Mouse (Mus musculus): ENCODE data around the gene Pithd1. TPM values are rescaled to one million over a fixed set of nuclear protein-coding genes. Genes with fewer than 3 reads are reported as not detected.

Pithd1 gene
- polyA plus RNA-seq, 1 experiment from 2014 or later, result 39.6 TPM

- under 1% methylated on average over 23 of the region's 35 CpGs for WGBS
- DNase-seq (ENCODE audit: low spot score), result peak; percentile 25
- no peaks in the 10 kb centered on the region for H3K9me3 ChIP-seq (ENCODE audit: low read length)
- ATAC-seq, result peak; percentile 24
- TF ChIP-seq EP300 (IDR thresholded peaks at IDR 0.05) (no peak), CTCF (IDR thresholded peaks at IDR 0.05) (no peak; the same call in 1 of the 2 replicates)
- peak overlapping the region; percentile 54 for H3K27ac ChIP-seq (ENCODE audit: low read length)
- peak overlapping the region; percentile 69 for H3K9ac ChIP-seq (replicated peaks; ENCODE audit: low read depth)
- no peaks in the 10 kb centered on the region for H3K27me3 ChIP-seq (replicated peaks; ENCODE audit: insufficient read depth, low read length)
- H3K4me3 ChIP-seq (ENCODE audit: low read depth, low read length), result peak overlapping the region; percentile 92
- H3K4me2 ChIP-seq (replicated peaks; ENCODE audit: low read depth, low read length), result peak overlapping the region; percentile 95
- H3K4me1 ChIP-seq (ENCODE audit: insufficient read depth, low read depth, low read length), result peaks cover 4% of the 10 kb centered on the region; the same call in 1 of the 2 replicates
- peaks cover 16% of the 10 kb centered on the region; the same call in 1 of the 2 replicates for H3K36me3 ChIP-seq (ENCODE audit: insufficient read depth, low read length)
These were observed 15.1 kb downstream of the Pithd1 start for GRCm38 (mm10) chr4:135971805-135972555.

GRCm38 (mm10) chr4:135970585-135970984 lies 16.5 kb downstream of the Pithd1 start:
- peaks cover 16% of the 10 kb centered on the region; the same call in 1 of the 2 replicates for H3K36me3 ChIP-seq (ENCODE audit: insufficient read depth, low read length)
- WGBS, result 82% methylated on average over 11 of the region's 11 CpGs

GRCm38 (mm10) chr4:135969070-135969750 lies 17.9 kb downstream of the Pithd1 start:
- H3K9ac ChIP-seq (replicated peaks; ENCODE audit: low read depth), result no peak overlapping the region
- no peaks in the 10 kb centered on the region for H3K9me3 ChIP-seq (ENCODE audit: low read length)
- peaks cover 4% of the 10 kb centered on the region; the same call in 1 of the 2 replicates for H3K4me1 ChIP-seq (ENCODE audit: insufficient read depth, low read depth, low read length)
- 84% methylated on average over 13 of the region's 13 CpGs for WGBS
- DNase-seq (ENCODE audit: low spot score), result no peak
- H3K27me3 ChIP-seq (replicated peaks; ENCODE audit: insufficient read depth, low read length), result no peaks in the 10 kb centered on the region
- no peak overlapping the region for H3K4me2 ChIP-seq (replicated peaks; ENCODE audit: low read depth, low read length)
- no peak overlapping the region for H3K4me3 ChIP-seq (ENCODE audit: low read depth, low read length)
- peaks cover 16% of the 10 kb centered on the region; the same call in 1 of the 2 replicates for H3K36me3 ChIP-seq (ENCODE audit: insufficient read depth, low read length)
- no peak for TF ChIP-seq EP300 (IDR thresholded peaks at IDR 0.05)
- no peak for TF ChIP-seq CTCF (IDR thresholded peaks at IDR 0.05)
- H3K27ac ChIP-seq (ENCODE audit: low read length), result no peak overlapping the region
- ATAC-seq, result no peak

More at GRCm38 (mm10) chr4:135970585-135970984, 16.5 kb downstream of the Pithd1 start:
- no peak for DNase-seq (ENCODE audit: low spot score)
- no peaks in the 10 kb centered on the region for H3K27me3 ChIP-seq (replicated peaks; ENCODE audit: insufficient read depth, low read length)
- no peak overlapping the region for H3K9ac ChIP-seq (replicated peaks; ENCODE audit: low read depth)
- no peak for ATAC-seq
- no peak overlapping the region for H3K27ac ChIP-seq (ENCODE audit: low read length)
- TF ChIP-seq CTCF (IDR thresholded peaks at IDR 0.05) (no peak), EP300 (IDR thresholded peaks at IDR 0.05) (no peak)
- peaks cover 4% of the 10 kb centered on the region; the same call in 1 of the 2 replicates for H3K4me1 ChIP-seq (ENCODE audit: insufficient read depth, low read depth, low read length)
- H3K9me3 ChIP-seq (ENCODE audit: low read length), result no peaks in the 10 kb centered on the region
- no peak overlapping the region for H3K4me2 ChIP-seq (replicated peaks; ENCODE audit: low read depth, low read length)
- H3K4me3 ChIP-seq (ENCODE audit: low read depth, low read length), result no peak overlapping the region

GRCm38 (mm10) chr4:135968271-135968869 lies 18.7 kb downstream of the Pithd1 start:
- no peak overlapping the region for H3K4me2 ChIP-seq (replicated peaks; ENCODE audit: low read depth, low read length)
- peaks cover 4% of the 10 kb centered on the region; the same call in 1 of the 2 replicates for H3K4me1 ChIP-seq (ENCODE audit: insufficient read depth, low read depth, low read length)
- 58% methylated on average over 13 of the region's 19 CpGs for WGBS
- peaks cover 16% of the 10 kb centered on the region; the same call in 1 of the 2 replicates for H3K36me3 ChIP-seq (ENCODE audit: insufficient read depth, low read length)
- TF ChIP-seq EP300 (IDR thresholded peaks at IDR 0.05) (no peak), CTCF (IDR thresholded peaks at IDR 0.05) (no peak)
- no peak for ATAC-seq
- no peaks in the 10 kb centered on the region for H3K9me3 ChIP-seq (ENCODE audit: low read length)
- DNase-seq (ENCODE audit: low spot score), result no peak
- no peak overlapping the region for H3K9ac ChIP-seq (replicated peaks; ENCODE audit: low read depth)
- no peaks in the 10 kb centered on the region for H3K27me3 ChIP-seq (replicated peaks; ENCODE audit: insufficient read depth, low read length)
- no peak overlapping the region for H3K27ac ChIP-seq (ENCODE audit: low read length)
- H3K4me3 ChIP-seq (ENCODE audit: low read depth, low read length), result no peak overlapping the region

- H3K4me1 ChIP-seq (ENCODE audit: insufficient read depth, low read depth, low read length), result peaks cover 4% of the 10 kb centered on the region; the same call in 1 of the 2 replicates
- H3K4me2 ChIP-seq (replicated peaks; ENCODE audit: low read depth, low read length), result no peak overlapping the region
- peaks cover 16% of the 10 kb centered on the region; the same call in 1 of the 2 replicates for H3K36me3 ChIP-seq (ENCODE audit: insufficient read depth, low read length)
- TF ChIP-seq CTCF (IDR thresholded peaks at IDR 0.05) (no peak), EP300 (IDR thresholded peaks at IDR 0.05) (no peak)
- no peak overlapping the region for H3K9ac ChIP-seq (replicated peaks; ENCODE audit: low read depth)
- DNase-seq (ENCODE audit: low spot score) (no peak), ATAC-seq (no peak)
- H3K9me3 ChIP-seq (ENCODE audit: low read length), result no peaks in the 10 kb centered on the region
- WGBS, result 84% methylated on average over 18 of the region's 18 CpGs
- no peak overlapping the region for H3K4me3 ChIP-seq (ENCODE audit: low read depth, low read length)
- H3K27ac ChIP-seq (ENCODE audit: low read length), result no peak overlapping the region
- H3K27me3 ChIP-seq (replicated peaks; ENCODE audit: insufficient read depth, low read length), result no peaks in the 10 kb centered on the region
These were observed 19.8 kb downstream of the Pithd1 start for GRCm38 (mm10) chr4:135967086-135967760.

All from lung, postnatal 0 days (tissue).